Mouse (Mus musculus) kidney, postnatal 0 days (tissue): ENCODE data around the gene Maco1. TPM values are rescaled to one million over a fixed set of nuclear protein-coding genes. Genes with fewer than 3 reads are reported as not detected.

Experiments used
- ATAC-seq: fragments of 200-750 bp; cut with Nextera tagmentation; replicated peaks from 2 replicates; pipeline ENCODE4 v1.8.0; 2017; ENCODE audit warnings: low read depth, moderate number of reproducible peaks, moderate TSS enrichment, moderate library complexity; ENCODE audit not compliant: low FRiP score
- DNase-seq: peaks from one replicate; pipeline ENCODE4 v3.0.0-alpha.2; 2016; ENCODE audit warnings: low spot score
- H3K27ac ChIP-seq: fragments of 300-500 bp; sonication (generic); 2 replicates; pipeline ENCODE4 v1.5.1; 2014; ENCODE audit warnings: mild to moderate bottlenecking
- H3K27me3 ChIP-seq: fragments of 300-500 bp; sonication (generic); 2 replicates; pipeline ENCODE4 v1.6.1; 2014; ENCODE audit warnings: low read length, mixed read lengths; ENCODE audit not compliant: insufficient read depth
- H3K36me3 ChIP-seq: fragments of 300-500 bp; sonication (generic); 2 replicates; pipeline ENCODE4 v1.6.1; 2014; ENCODE audit warnings: low read length, mixed read lengths; ENCODE audit not compliant: insufficient read depth
- H3K4me1 ChIP-seq: fragments of 300-500 bp; sonication (generic); replicated peaks from 2 replicates; pipeline ENCODE4 v1.6.1; 2014; ENCODE audit warnings: antibody characterized with exemption, low read length, mixed read lengths; ENCODE audit not compliant: insufficient read depth
- H3K4me2 ChIP-seq: fragments of 300-500 bp; sonication (generic); 2 replicates; pipeline ENCODE4 v1.6.1; 2014; ENCODE audit warnings: mild to moderate bottlenecking, low read length, moderate library complexity, mixed read lengths
- H3K4me3 ChIP-seq: fragments of 300-500 bp; sonication (generic); replicated peaks from 2 replicates; pipeline ENCODE4 v1.5.1; 2014; ENCODE audit warnings: low read depth, low read length
- H3K9ac ChIP-seq: fragments of 300-500 bp; sonication (generic); 2 replicates; pipeline ENCODE4 v1.6.1; 2014; ENCODE audit warnings: low read depth, low read length
- H3K9me3 ChIP-seq: fragments of 300-500 bp; sonication (generic); replicated peaks from 2 replicates; pipeline ENCODE4 v1.6.1; 2016; ENCODE audit warnings: low read length, inconsistent platforms, mixed read lengths
- CTCF ChIP-seq: IDR thresholded peaks from 2 replicates; pipeline ENCODE4 v1.5.1; 2016; ENCODE audit warnings: antibody characterized with exemption, low read depth, mild to moderate bottlenecking, moderate library complexity
- WGBS: fragments of 180-500 bp; shearing (Covaris S2); extraction: QIAGEN DNeasy Blood & Tissue Kit; methylation state at CpG from one replicate; pipeline ENCODE4 v1.1.7; 2014; 5-methylcytosine and 5-hydroxymethylcytosine counted together
- polyA plus RNA-seq: library from polyadenylated mRNA; unstranded; fragments of >200 nt; fragmentation: Nextera tagmentation; extraction: Ambion mirVana; gene quantifications from 2 replicates; pipeline ENCODE4 v1.2.1, GENCODE M21; 2015

Gene Maco1
- 31.2 and 32.4 TPM in 2 replicates for polyA plus RNA-seq

DNA sequence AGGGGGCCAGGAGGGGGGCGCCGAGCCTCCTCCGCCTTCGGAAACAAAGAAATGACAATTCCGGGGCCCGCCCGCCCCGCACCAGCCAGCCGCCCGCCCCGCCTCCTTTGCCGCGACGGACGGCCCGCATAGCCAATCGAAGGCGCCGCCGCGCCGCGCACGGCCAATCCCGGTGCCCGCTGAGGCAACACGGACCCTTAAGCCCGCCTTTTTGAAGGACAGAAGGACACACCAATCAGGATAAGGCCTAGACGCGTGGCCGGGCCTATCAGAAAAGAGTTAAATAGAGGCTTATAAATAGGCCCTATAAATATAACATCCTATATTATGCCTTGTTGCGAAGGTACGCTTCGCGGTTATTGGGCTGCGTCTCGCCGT is at the start of gene Maco1:
Maco1 (minus strand) TSS at position 87 of the 378 bp plus-strand sequence.
- Histone ChIP-seq H3K4me1 (peaks cover 7% of the 10 kb centered on the region; the same call in 1 of the 2 replicates), H3K36me3 (no peaks in the 10 kb centered on the region), H3K9ac (peak within 1 kb of the TSS; percentile 92), H3K27ac (peak within 1 kb of the TSS; percentile 94), H3K27me3 (no peaks in the 10 kb centered on the region), H3K4me2 (peak within 1 kb of the TSS; percentile 88), H3K4me3 (peak within 1 kb of the TSS; percentile 96), H3K9me3 (no peaks in the 10 kb centered on the region)
- no peak for TF ChIP-seq CTCF
- peak; percentile 97 for DNase-seq
- WGBS: under 1% methylated on average over 38 of the region's 38 CpGs
- peak; percentile 96 for ATAC-seq

DNA sequence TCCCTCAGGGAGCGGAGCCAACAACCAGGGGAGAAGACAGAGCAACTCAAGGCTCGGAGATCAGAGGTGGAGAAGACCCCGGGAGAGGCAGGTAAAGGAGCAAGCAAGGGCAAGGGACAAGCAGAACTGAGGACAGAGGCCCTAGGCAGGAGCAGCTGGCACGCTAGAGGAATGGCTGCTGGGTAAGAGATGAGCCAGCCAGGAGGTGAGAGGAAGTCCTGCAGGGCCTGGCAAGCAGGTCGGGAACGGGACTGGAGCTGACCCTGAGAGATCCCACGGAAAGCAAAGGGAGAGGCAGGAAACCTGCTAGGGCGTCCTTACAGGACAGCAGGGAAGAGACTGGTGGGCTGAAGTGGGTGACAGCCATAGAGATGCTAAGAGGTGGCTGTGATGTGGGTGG is 48.0 kb upstream of the Maco1 start:
- H3K9ac ChIP-seq: no peak overlapping the region
- no peak overlapping the region for H3K4me3 ChIP-seq
- H3K27me3 ChIP-seq: no peaks in the 10 kb centered on the region
- DNase-seq (no peak), ATAC-seq (no peak)
- no peaks in the 10 kb centered on the region for H3K4me1 ChIP-seq
- no peak for TF ChIP-seq CTCF
- 91% methylated on average over 8 of the region's 8 CpGs for WGBS
- H3K4me2 ChIP-seq: no peak overlapping the region
- H3K9me3 ChIP-seq: no peaks in the 10 kb centered on the region
- H3K27ac ChIP-seq: no peak overlapping the region
- H3K36me3 ChIP-seq: peaks cover 72% of the 10 kb centered on the region

DNA sequence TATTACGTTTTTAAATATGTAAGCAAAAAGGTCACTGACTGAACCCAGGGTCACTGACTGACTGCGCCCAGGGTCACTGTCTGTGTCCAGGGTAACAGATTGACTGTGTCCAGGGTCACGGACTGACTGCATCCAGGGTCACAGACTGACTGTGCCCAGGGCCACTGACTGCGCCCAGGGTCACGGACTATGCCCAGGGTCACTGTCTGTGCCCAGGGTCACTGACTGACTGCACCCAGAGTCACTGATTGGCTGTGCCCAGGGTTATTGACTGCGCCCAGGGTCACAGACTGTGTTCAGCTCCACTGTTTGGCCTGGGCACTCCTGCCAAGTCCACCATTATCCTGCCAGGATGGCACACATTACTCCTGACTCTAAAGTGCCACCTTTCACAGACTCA is 44.1 kb upstream of the Maco1 start:
- Histone ChIP-seq H3K27me3 (no peaks in the 10 kb centered on the region), H3K4me3 (no peak overlapping the region), H3K9me3 (no peaks in the 10 kb centered on the region), H3K4me2 (no peak overlapping the region), H3K27ac (no peak overlapping the region), H3K4me1 (no peaks in the 10 kb centered on the region), H3K9ac (no peak overlapping the region), H3K36me3 (peaks cover 44% of the 10 kb centered on the region)
- ATAC-seq: 0 out of 2 replicates have a peak, but pooled peaks have one; percentile 49
- no peak for TF ChIP-seq CTCF
- no peak for DNase-seq
- WGBS: 88% methylated on average over 6 of the region's 6 CpGs

GRCm38 (mm10) chr4:134892096-134892495 is 39.0 kb upstream of the Maco1 start:
- no peak for DNase-seq
- ATAC-seq: no peak
- H3K27me3 ChIP-seq: no peaks in the 10 kb centered on the region
- H3K36me3 ChIP-seq: peaks cover 10% of the 10 kb centered on the region; the same call in 1 of the 2 replicates
- no peaks in the 10 kb centered on the region for H3K4me1 ChIP-seq
- TF ChIP-seq CTCF: no peak
- no peak overlapping the region for H3K27ac ChIP-seq
- no peak overlapping the region for H3K4me3 ChIP-seq
- no peak overlapping the region for H3K9ac ChIP-seq
- H3K9me3 ChIP-seq: no peaks in the 10 kb centered on the region
- no peak overlapping the region for H3K4me2 ChIP-seq
- 77% methylated on average over 6 of the region's 6 CpGs for WGBS

DNA sequence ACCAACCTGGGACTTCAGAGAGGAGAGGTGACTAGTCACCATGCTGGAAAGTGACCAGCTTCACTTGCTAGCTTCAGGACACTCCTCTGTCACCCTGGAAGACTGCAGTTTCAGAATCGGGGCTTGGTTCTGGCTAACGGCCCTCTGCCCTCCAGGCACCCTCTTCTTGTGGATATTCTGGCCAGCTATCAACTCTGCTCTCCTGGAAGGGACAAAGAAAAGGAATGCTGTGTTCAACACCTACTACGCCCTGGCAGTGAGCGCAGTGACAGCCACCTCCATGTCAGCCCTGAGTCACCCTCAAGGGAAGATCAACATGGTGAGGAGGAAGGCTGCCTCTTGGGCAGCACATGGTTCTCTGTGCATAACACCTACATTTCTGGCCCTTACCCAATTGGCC is 31.2 kb upstream of the Maco1 start:
- Histone ChIP-seq H3K4me3 (no peak overlapping the region), H3K9ac (no peak overlapping the region), H3K4me2 (no peak overlapping the region), H3K36me3 (no peaks in the 10 kb centered on the region), H3K4me1 (no peaks in the 10 kb centered on the region), H3K27me3 (no peaks in the 10 kb centered on the region), H3K27ac (no peak overlapping the region), H3K9me3 (no peaks in the 10 kb centered on the region)
- no peak for DNase-seq
- ATAC-seq: no peak
- TF ChIP-seq CTCF: no peak
- 85% methylated on average over 4 of the region's 4 CpGs for WGBS

DNA sequence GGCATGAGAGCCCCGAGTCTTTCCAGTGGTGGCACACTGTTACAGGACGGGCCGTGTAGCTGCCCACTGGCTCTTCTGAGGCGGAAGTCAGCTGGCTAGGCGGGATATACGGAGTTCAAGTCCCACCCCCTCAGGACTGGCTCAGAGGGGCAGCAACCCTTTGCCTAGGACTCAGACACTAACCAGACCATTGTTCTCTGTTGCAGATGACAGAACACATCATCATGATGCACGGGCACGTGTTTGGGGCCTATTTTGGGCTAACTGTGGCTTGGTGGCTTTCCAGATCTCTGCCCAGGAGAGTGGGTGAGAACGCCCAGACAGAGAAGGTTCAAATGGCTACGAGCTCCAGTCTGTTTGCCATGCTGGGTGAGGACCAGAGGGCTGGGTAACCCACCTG is 30.7 kb upstream of the Maco1 start:
- no peak for TF ChIP-seq CTCF
- 88% methylated on average over 10 of the region's 10 CpGs for WGBS

GRCm38 (mm10) chr4:134883266-134883665 is 30.1 kb upstream of the Maco1 start:
- DNase-seq: peak; percentile 57
- no peaks in the 10 kb centered on the region for H3K9me3 ChIP-seq
- H3K27ac ChIP-seq: no peak overlapping the region
- H3K4me2 ChIP-seq: no peak overlapping the region
- H3K4me1 ChIP-seq: no peaks in the 10 kb centered on the region
- no peak overlapping the region for H3K4me3 ChIP-seq
- no peaks in the 10 kb centered on the region for H3K27me3 ChIP-seq
- peak; percentile 68 for TF ChIP-seq CTCF
- no peaks in the 10 kb centered on the region for H3K36me3 ChIP-seq
- no peak for ATAC-seq
- WGBS: 29% methylated on average over 7 of the region's 7 CpGs
- no peak overlapping the region for H3K9ac ChIP-seq

More for the DNA sequence above, 30.7 kb upstream of the Maco1 start:
- Histone ChIP-seq H3K4me2 (no peak overlapping the region), H3K27me3 (no peaks in the 10 kb centered on the region), H3K9me3 (no peaks in the 10 kb centered on the region), H3K4me3 (no peak overlapping the region), H3K4me1 (no peaks in the 10 kb centered on the region), H3K36me3 (no peaks in the 10 kb centered on the region), H3K9ac (no peak overlapping the region), H3K27ac (no peak overlapping the region)
- ATAC-seq (no peak), DNase-seq (no peak)
